1 mouse cellular context compared by ENCODE assay signal in genomic region chr7:44591348-44592116, GRCm38 (mm10).
TF ChIP-seq lines count a peak whose summit lies in the region.

No protein-coding gene starts in this region.

TF ChIP-seq in myocyte, 11 proteins besides CTCF, POLR2A, EP300 and RAD21 (continued from another document):
- no peak for TF ChIP-seq CEBPB (IDR thresholded peaks at IDR 0.05; ENCODE audit: insufficient read depth, poor library complexity, severe bottlenecking)
- no peak for TF ChIP-seq TCF3 (IDR thresholded peaks at IDR 0.05; ENCODE audit: insufficient read length, low read depth)
